Mouse (Mus musculus) limb, embryonic 12.5 days (tissue): ENCODE results near the gene Pomp. TPM values are rescaled to one million over a fixed set of nuclear protein-coding genes. Genes with fewer than 3 reads are reported as not detected.

ENCODE experiments used
- ATAC-seq: fragments of 200-750 bp; cut with Nextera tagmentation; 2 replicates; pipeline ENCODE4 v1.8.0; 2017; ENCODE audit warnings: low read depth, moderate TSS enrichment; ENCODE audit not compliant: insufficient number of reproducible peaks, insufficient read depth, low FRiP score, low TSS enrichment
- H3K27ac ChIP-seq: fragments of 300-500 bp; sonication (generic); 2 replicates; pipeline ENCODE4 v1.5.1; 2016; ENCODE audit warnings: mild to moderate bottlenecking, moderate library complexity
- H3K27me3 ChIP-seq: fragments of 300-500 bp; sonication (generic); 2 replicates; pipeline ENCODE4 v1.6.1; 2016; ENCODE audit warnings: mild to moderate bottlenecking, moderate library complexity
- H3K36me3 ChIP-seq: fragments of 300-500 bp; sonication (generic); 2 replicates; pipeline ENCODE4 v1.6.1; 2016; ENCODE audit warnings: mild to moderate bottlenecking, moderate library complexity
- H3K4me1 ChIP-seq: fragments of 300-500 bp; sonication (generic); replicated peaks from 2 replicates; pipeline ENCODE4 v1.6.1; 2016
- H3K4me2 ChIP-seq: fragments of 300-500 bp; sonication (generic); 2 replicates; pipeline ENCODE4 v1.6.1; 2016; ENCODE audit warnings: mild to moderate bottlenecking, moderate library complexity
- H3K4me3 ChIP-seq: fragments of 300-500 bp; sonication (generic); replicated peaks from 2 replicates; pipeline ENCODE4 v1.5.1; 2016; ENCODE audit warnings: mild to moderate bottlenecking
- H3K9ac ChIP-seq: fragments of 300-500 bp; sonication (generic); replicated peaks from 2 replicates; pipeline ENCODE4 v1.6.1; 2016; ENCODE audit warnings: mild to moderate bottlenecking, moderate library complexity
- H3K9me3 ChIP-seq: fragments of 300-500 bp; sonication (generic); 2 replicates; pipeline ENCODE4 v1.6.1; 2016; ENCODE audit warnings: mild to moderate bottlenecking, moderate library complexity
- WGBS: fragments of 180-500 bp; shearing (Covaris S2); methylation state at CpG from one replicate; pipeline ENCODE4 v1.1.7; 2016; 5-methylcytosine and 5-hydroxymethylcytosine counted together
- polyA plus RNA-seq: library from polyadenylated mRNA; unstranded; fragments of >200 nt; fragmentation: Nextera tagmentation; extraction: Ambion mirVana; gene quantifications from 2 replicates; pipeline ENCODE4 v1.2.1, GENCODE M21; 2016

Pomp gene
- polyA plus RNA-seq, 1 experiment from 2014 or later: 511 TPM

DNA sequence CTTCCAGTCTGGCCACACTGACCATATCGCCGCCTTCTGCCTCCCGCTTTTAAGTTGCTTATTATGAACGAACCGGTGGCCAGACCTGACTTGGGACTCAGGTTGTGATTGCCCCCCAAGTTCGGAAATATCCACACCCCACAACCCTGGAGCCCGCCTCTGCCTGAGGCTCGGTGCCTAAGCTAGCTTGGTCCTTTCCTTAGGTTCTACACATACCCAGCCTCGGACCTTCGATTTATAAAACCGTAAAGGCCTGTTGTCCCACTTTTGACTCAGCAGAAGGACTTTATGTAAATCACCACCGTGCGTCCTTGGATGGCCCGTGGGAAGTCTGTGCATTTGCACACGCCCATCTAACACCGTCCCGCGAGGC, 199 bp upstream of the Pomp start:
- peak overlapping the region; percentile 88 for H3K9ac ChIP-seq
- 2% methylated on average over 18 of the region's 18 CpGs for WGBS
- ATAC-seq: no peak; the same call in 1 of the 2 replicates
- H3K27me3 ChIP-seq: no peaks in the 10 kb centered on the region
- H3K4me1 ChIP-seq: peaks cover 11% of the 10 kb centered on the region
- peak overlapping the region; percentile 93 for H3K4me3 ChIP-seq
- H3K36me3 ChIP-seq: peaks cover 27% of the 10 kb centered on the region
- peak overlapping the region; percentile 80; the same call in 1 of the 2 replicates for H3K27ac ChIP-seq
- peak overlapping the region; percentile 88 for H3K4me2 ChIP-seq
- no peaks in the 10 kb centered on the region for H3K9me3 ChIP-seq

DNA sequence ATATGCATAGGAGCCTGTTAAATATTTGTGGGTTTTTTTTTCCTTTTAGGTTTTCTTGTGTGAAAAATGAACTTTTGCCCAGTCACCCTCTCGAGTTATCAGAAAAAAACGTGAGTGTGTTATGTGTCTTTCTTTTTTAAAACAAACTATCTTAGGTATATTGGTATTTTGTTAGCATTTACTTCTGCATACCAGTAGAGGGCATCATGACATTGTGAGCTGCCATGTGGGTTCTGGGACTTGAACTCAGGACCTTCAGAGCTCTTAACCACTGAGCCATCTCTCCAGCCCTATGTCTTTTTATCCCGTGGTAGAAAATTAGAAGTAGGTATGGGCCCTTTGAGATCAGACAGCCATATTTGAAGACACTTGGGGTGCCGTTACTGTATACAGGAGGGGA, 8.4 kb downstream of the Pomp start:
- Histone ChIP-seq H3K4me2 (no peak overlapping the region), H3K4me3 (no peak overlapping the region), H3K9me3 (no peaks in the 10 kb centered on the region), H3K36me3 (peaks cover 100% of the 10 kb centered on the region), H3K27me3 (no peaks in the 10 kb centered on the region), H3K4me1 (no peaks in the 10 kb centered on the region), H3K27ac (no peak overlapping the region), H3K9ac (no peak overlapping the region)
- 89% methylated on average over 4 of the region's 4 CpGs for whole genome bisulfite sequencing
- ATAC-seq: no peak

DNA sequence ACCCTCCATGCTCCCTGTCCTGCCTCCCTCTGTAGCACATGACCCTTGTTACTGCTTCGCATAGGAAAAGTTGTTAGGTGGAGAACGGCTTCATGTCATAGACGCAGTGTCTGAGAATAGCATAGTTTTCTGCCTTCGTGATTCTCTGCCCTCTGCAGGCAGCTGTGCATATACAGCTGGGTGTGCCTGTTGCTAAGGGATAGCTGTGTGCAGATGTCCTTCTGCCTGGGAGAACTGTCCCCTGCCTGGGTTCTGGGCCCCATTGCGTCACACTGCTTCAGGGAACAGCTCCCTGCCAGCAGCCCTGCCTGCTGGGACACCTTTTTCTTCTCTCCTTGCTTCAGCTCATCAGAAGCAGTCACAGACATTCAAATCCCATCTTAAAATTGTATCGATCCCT, 9.3 kb downstream of the Pomp start:
- Histone ChIP-seq H3K4me1 (no peaks in the 10 kb centered on the region), H3K4me3 (no peak overlapping the region), H3K9ac (no peak overlapping the region), H3K36me3 (peaks cover 100% of the 10 kb centered on the region), H3K4me2 (no peak overlapping the region), H3K9me3 (no peaks in the 10 kb centered on the region), H3K27me3 (no peaks in the 10 kb centered on the region), H3K27ac (no peak overlapping the region)
- no peak for ATAC-seq
- WGBS: 89% methylated on average over 6 of the region's 6 CpGs

DNA sequence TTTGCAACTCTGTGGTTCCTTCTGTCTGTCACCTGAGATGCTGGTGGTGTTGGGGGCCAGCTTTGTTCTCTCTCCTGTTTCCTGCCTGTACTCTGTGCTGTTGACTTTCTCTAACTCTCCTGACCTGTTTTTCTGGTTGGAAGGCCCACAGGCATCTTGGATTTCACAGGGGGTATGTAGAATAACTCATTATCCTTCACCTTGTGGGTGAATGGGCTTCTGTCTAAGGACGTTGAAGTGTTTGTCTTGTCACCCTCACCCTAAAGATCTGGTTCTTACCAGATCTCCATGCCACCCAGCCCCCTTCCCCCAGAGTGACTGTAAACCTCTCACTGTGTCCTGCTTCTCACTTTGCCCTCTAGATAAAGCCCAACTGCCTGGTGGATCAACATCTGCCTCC, 10.0 kb downstream of the Pomp start:
- no peaks in the 10 kb centered on the region for H3K27me3 ChIP-seq
- peaks cover 100% of the 10 kb centered on the region for H3K36me3 ChIP-seq
- 83% methylated on average over 1 of the region's 1 CpGs for WGBS
- no peak overlapping the region for H3K4me2 ChIP-seq
- no peaks in the 10 kb centered on the region for H3K9me3 ChIP-seq
- ATAC-seq: no peak
- no peak overlapping the region for H3K4me3 ChIP-seq
- H3K27ac ChIP-seq: no peak overlapping the region
- H3K4me1 ChIP-seq: no peaks in the 10 kb centered on the region
- no peak overlapping the region for H3K9ac ChIP-seq

DNA sequence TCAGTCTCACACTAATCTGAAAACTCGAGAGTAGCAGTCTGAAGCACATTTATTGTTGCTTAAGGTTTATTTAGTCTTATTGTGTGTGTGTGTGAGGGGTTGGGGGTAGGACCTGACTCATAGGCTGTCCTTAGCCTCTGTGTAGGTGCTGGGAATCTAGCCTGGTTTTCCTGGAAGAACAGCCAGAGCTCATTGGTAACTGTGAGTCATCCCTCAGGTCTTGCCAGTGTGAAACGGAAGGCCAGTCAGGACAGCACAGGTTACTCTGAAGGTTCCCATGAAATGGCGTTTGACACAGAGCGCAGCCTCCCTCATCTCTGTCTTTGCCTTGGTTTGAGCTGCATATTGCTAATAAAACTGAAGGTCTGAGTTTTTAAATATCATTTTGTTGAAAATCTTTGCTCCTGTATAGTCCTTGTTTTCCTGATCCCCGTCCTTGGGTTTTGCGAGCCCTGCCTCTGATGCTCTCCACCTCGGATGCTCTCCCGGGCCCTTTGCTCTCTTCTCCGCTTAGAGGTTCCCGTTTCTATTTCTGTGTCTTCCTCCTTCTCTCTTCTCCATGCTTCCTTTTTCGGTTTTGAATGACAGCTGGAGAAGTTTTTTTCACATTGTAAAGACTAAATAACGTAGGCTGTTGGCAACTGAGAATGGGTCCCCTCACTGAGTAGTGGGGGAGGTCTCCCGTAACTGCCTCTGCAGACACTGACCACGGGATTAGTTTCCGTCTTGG, 11.0 kb downstream of the Pomp start:
- H3K36me3 ChIP-seq: peaks cover 100% of the 10 kb centered on the region

DNA sequence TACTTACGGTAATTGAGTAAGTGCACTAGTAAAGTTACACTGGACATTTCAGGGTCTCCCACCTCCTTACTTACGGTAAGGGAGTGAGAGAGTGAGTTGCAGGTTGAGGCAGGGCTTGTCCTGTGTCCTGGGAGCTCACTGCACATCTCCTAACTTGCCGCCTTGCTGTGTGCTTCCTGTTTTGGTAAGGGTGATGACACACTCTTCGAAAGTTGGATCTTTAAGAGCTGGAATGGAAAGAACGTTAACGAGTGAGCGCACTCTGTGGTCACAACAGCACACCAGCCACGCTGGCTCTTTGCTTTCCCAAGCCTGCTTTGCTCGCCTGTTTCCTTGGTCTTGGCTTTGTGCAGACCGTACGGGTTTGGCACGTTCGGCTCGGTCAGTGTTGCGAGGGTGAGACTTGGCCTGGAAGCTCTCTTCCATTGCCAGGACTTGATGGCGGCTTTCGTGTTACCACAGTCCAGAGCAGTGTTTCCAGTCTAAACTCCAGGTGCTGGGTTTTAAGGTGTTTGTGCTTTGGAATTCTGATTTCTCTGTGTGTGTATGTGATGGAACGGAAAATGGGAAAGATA, 14.3 kb downstream of the Pomp start:
- Histone ChIP-seq H3K27ac (no peak overlapping the region), H3K4me3 (no peak overlapping the region), H3K4me1 (no peaks in the 10 kb centered on the region), H3K9ac (no peak overlapping the region), H3K4me2 (no peak overlapping the region), H3K9me3 (no peaks in the 10 kb centered on the region), H3K36me3 (peaks cover 95% of the 10 kb centered on the region), H3K27me3 (no peaks in the 10 kb centered on the region)
- ATAC-seq: no peak
- 95% methylated on average over 18 of the region's 18 CpGs for WGBS

More for the DNA sequence above, 11.0 kb downstream of the Pomp start:
- no peak overlapping the region for H3K9ac ChIP-seq
- H3K4me1 ChIP-seq: no peaks in the 10 kb centered on the region
- H3K4me3 ChIP-seq: no peak overlapping the region
- no peak overlapping the region for H3K27ac ChIP-seq
- ATAC-seq: no peak
- H3K27me3 ChIP-seq: no peaks in the 10 kb centered on the region
- 88% methylated on average over 15 of the region's 15 CpGs for WGBS
- H3K4me2 ChIP-seq: no peak overlapping the region
- no peaks in the 10 kb centered on the region for H3K9me3 ChIP-seq

DNA sequence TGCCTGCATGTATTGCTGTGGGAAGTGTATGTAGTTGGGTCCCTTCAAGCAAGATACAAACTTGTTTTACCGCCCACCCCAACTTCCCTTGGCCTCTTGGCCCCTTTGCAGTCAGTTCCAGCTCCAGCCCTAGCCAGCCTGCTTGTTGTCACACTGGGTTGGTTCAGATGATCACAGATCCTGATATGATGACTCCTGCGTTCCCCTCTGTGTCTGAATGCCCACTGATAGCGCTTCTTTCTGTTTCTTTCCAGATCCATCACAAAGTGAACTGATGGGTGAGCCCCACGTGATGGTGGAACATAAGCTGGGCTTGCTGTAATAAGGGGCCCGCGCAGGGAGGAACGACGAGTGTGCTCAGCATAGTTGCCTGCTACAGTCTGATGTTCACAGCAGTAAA, 14.9 kb downstream of the Pomp start:
- Histone ChIP-seq H3K27ac (no peak overlapping the region), H3K9me3 (no peaks in the 10 kb centered on the region), H3K9ac (no peak overlapping the region), H3K4me3 (no peak overlapping the region), H3K27me3 (no peaks in the 10 kb centered on the region), H3K4me1 (no peaks in the 10 kb centered on the region), H3K4me2 (no peak overlapping the region), H3K36me3 (peaks cover 95% of the 10 kb centered on the region)
- ATAC-seq: no peak
- 95% methylated on average over 8 of the region's 8 CpGs for WGBS

DNA sequence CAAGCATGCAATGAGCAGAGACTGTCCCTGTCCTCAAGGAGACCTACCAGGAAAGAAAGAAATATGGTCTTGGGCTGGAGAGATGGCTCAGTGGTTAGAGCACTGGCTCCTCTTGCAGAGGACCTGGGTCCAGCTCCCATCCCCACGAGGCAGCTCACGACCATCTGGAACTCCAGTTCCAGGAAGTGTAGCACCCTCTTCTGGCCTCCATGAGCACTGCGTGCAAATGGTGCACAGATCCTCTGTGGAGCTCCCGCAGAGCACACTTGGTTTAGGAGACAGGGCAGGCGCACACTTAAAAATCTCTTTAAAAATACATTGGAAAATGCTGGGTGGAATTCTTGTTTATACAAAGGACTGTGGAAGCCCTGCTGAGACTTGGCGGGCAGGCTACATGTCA, 17.3 kb downstream of the Pomp start:
- H3K27ac ChIP-seq: no peak overlapping the region
- peaks cover 89% of the 10 kb centered on the region for H3K36me3 ChIP-seq
- no peaks in the 10 kb centered on the region for H3K4me1 ChIP-seq
- H3K4me2 ChIP-seq: no peak overlapping the region
- H3K9me3 ChIP-seq: no peaks in the 10 kb centered on the region
- no peak for ATAC-seq
- WGBS: 87% methylated on average over 6 of the region's 6 CpGs
- no peak overlapping the region for H3K4me3 ChIP-seq
- H3K9ac ChIP-seq: no peak overlapping the region
- no peaks in the 10 kb centered on the region for H3K27me3 ChIP-seq

DNA sequence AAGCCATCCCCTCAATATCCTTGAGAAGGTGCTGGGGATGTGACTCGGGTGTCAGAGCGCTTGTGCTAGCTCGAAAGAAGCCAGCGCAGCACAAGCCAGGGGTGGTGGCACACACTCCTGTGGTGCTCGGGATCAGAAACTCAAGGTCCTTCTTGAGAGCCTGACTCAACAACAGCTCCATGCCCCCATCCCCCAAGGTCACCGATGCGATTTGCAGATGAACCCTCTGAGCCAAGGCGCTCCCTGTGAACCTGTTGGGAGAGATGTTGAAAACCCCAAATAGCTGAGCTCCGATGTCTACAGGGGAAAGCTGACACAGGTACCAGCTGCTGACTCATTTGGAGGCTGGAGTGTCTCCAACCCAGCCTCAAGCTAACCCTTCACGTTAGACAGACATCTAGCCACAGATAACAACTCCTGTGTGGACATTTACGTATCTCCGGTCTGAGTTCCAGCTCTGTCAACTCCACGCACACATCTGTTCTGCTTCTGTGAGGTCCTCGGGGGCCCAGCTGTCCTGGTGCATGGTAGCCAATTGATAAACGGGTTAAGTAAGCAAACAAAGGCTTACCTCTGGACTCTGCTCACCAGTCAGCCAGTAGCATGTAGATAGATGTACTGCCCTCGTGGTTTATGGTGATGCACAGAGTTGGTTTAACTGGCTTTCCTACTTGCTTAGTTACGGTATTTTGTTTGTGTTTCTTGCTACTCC, 19.9 kb downstream of the Pomp start:
- Histone ChIP-seq H3K4me2 (no peak overlapping the region), H3K27ac (no peak overlapping the region), H3K9ac (no peak overlapping the region), H3K4me3 (no peak overlapping the region), H3K27me3 (no peaks in the 10 kb centered on the region), H3K36me3 (peaks cover 64% of the 10 kb centered on the region), H3K9me3 (no peaks in the 10 kb centered on the region), H3K4me1 (no peaks in the 10 kb centered on the region)
- ATAC-seq: no peak
- 93% methylated on average over 17 of the region's 17 CpGs for WGBS

DNA sequence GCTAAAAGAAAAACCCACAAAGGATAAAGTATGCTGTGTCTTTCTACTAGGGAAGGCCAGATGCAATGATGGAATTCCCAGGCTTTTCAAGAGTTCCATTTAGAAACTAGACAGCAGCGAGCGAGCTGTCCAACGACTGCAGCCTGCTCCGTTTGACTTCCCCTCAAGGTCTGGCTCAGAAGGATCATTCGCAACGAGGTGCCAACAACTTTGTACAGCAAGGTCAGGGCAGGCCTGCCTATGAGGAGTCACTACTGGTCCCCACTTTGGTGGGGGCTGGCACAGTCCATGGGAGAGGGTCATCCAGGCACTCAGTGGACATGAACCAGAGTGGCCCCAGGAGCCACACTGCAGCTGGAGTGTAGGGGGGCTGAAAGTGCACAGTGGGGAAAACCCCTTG, 23.3 kb downstream of the Pomp start:
- Histone ChIP-seq H3K27me3 (no peaks in the 10 kb centered on the region), H3K9me3 (no peaks in the 10 kb centered on the region), H3K4me2 (no peak overlapping the region), H3K4me1 (no peaks in the 10 kb centered on the region), H3K27ac (no peak overlapping the region), H3K36me3 (peaks cover 31% of the 10 kb centered on the region), H3K4me3 (no peak overlapping the region), H3K9ac (no peak overlapping the region)
- no peak for ATAC-seq
- 86% methylated on average over 6 of the region's 6 CpGs for WGBS

DNA sequence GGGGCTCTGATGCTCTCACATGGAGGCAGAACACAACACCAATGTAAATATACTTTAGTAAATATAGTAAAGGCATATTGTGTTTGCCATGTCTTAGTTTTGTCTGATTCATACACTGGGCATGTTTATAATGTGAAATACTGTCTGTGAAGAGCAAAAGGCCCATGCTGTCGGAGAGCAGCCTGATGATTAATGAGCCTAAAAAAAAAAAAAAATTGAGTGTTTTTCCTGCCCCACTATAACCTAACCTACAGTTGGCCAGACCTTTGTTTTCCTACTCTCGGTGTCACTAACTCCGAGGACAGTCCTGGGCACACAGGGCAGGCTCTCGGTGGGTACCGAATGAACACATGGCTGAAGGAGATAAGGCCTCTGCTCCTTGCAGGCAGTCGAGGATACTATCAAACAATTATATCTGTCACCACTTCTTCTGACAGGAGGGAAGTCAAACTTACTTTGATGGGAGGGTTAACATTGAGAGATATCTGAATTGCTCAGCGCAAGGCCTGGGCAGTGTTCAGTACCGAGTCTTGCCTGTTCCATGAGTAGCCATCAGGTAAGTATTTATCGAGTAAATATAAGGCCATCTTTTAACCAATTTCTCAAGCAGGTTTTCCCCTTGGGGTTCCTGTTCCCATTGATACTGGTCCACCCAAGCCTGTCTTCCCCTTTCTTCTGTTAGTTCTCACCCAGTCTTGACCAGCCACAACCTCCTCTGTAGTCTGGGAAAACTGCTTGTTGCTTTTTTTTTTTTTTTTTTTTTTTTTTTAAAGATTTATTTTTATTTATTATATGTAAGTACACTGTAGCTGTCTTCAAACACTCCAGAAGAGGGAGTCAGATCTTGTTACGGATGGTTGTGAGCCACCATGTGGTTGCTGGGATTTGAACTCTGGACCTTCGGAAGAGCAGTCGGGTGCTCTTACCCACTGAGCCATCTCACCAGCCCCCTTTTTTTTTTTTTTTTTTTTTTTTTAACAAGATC, 28.3 kb downstream of the Pomp start:
- no peak overlapping the region for H3K9ac ChIP-seq
- H3K9me3 ChIP-seq: no peaks in the 10 kb centered on the region
- no peak for ATAC-seq
- WGBS: 89% methylated on average over 9 of the region's 12 CpGs
- H3K4me3 ChIP-seq: no peak overlapping the region
- H3K27ac ChIP-seq: no peak overlapping the region
- no peak overlapping the region for H3K4me2 ChIP-seq
- no peaks in the 10 kb centered on the region for H3K36me3 ChIP-seq
- H3K4me1 ChIP-seq: 0 out of 2 replicates have a peak, but pooled peaks cover 2% of the 10 kb centered on the region
- H3K27me3 ChIP-seq: peaks cover 12% of the 10 kb centered on the region
